Mouse (Mus musculus) central nervous system, embryonic 18 days (tissue): ENCODE data around the gene Fth1. TPM values are rescaled to one million over a fixed set of nuclear protein-coding genes. Genes with fewer than 3 reads are reported as not detected.

Experiments
- polyA plus RNA-seq: library from polyadenylated mRNA; depleted of rRNA; stranded (reverse); fragments of >200 nt; gene quantifications from 2 replicates; pipeline ENCODE4 v1.2.3, GENCODE M21; 2012; rRNA removed

Gene Fth1
- polyA plus RNA-seq, result 993 and 1,137 TPM in 2 replicates

GRCm38 (mm10) chr19:9980258-9980657 is at the start of gene Fth1:
Gene Fth1 (plus strand): TSS chr19:9980598.

GRCm38 (mm10) chr19:10001206-10001969 is 21.0 kb downstream of the Fth1 start, which contains the start of the genes Best1 and Rab3il1:
Gene Best1 (minus strand): TSS chr19:10001633.
Gene Rab3il1 (plus strand): TSS chr19:10001669.

Other genes starting within 250 kb of the Fth1 start
- not detected in 2 replicates for gene Scgb2a2, start 133.0 kb upstream of the Fth1 start, polyA plus RNA-seq
- gene Incenp, start 81.0 kb upstream of the Fth1 start, polyA plus RNA-seq, result 14.1 and 15.8 TPM in 2 replicates
- 1.7 and 1.9 TPM in 2 replicates for gene Best1, start 21.0 kb downstream of the Fth1 start, polyA plus RNA-seq
- 15.5 and 16.5 TPM in 2 replicates for gene Rab3il1, start 21.1 kb downstream of the Fth1 start, polyA plus RNA-seq
- gene Fads3, start 61.0 kb downstream of the Fth1 start, polyA plus RNA-seq, result 79.2 and 84.4 TPM in 2 replicates
- gene Fads2, start 121.1 kb downstream of the Fth1 start, polyA plus RNA-seq, result 229 and 237 TPM in 2 replicates
- gene Fads1, start 202.3 kb downstream of the Fth1 start, polyA plus RNA-seq, result 125 and 128 TPM in 2 replicates
- 120 and 122 TPM in 2 replicates for gene Tmem258, start 223.4 kb downstream of the Fth1 start, polyA plus RNA-seq
- 16.7 and 17.6 TPM in 2 replicates for gene Fen1, start 223.6 kb downstream of the Fth1 start, polyA plus RNA-seq